Mouse (Mus musculus): ENCODE data around the gene Crlf1.

DNA sequence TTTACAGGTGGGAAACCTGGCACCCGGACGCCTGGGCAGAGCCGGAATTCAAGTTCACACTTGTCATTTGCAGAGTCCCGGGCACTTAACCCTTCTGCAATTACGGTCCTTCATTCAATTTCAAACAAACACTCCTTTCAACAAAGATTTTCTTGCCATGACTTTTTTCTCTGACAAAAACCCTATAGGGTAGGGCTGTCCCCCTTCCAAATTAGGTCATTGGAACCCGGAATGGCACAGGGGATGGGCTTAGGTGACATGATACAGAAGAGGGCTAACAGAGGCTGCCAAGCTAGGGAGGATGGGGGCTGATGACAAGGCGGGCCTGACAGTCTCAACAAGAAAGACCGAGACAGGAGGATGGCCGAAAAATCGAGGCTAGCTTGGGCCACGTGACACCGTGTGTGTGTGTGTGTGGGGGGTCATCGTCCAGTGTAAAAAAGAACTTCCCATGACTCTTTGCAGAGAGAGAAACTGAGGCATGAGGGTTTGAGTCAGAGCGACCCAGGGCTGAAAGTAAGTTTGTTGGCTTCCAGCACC, 4.0 kb upstream of the Crlf1 start:
- no peak for TF ChIP-seq GATA1 (IDR thresholded peaks at IDR 0.05; ENCODE audit: low read length)
- no peak for TF ChIP-seq TAL1 (IDR thresholded peaks at IDR 0.05; ENCODE audit: low read length)

Data from erythroblast, embryonic 14.5 days (primary cell).